Mouse (Mus musculus): ENCODE results near the gene Abcc6. TPM values are rescaled to one million over a fixed set of nuclear protein-coding genes. Genes with fewer than 3 reads are reported as not detected.

Abcc6 gene
- polyA plus RNA-seq (2015; fragmentation: Nextera tagmentation; extraction: Ambion mirVana) = 0.02 and 0.05 TPM in 2 replicates

DNA sequence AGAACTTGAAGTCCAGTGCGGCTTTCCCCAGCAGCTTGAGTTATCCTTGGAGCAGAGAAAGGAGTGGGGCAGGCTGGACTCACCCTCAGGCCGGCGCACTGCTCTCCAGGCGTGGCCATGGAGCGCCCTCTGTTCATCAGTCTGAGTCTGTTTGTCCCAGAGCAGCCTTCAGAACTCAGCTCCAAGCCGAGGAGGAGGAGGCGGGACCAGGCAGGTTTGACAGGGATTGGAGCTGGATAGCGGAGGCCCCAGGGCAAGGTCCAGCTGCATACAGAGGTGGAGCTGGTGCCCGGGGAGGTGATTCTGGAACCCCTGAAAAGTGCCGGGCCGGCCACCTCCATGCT, at the start of gene Abcc6:
Gene Abcc6 (minus strand): TSS at position 158 of the 344 bp plus-strand sequence.

DNA sequence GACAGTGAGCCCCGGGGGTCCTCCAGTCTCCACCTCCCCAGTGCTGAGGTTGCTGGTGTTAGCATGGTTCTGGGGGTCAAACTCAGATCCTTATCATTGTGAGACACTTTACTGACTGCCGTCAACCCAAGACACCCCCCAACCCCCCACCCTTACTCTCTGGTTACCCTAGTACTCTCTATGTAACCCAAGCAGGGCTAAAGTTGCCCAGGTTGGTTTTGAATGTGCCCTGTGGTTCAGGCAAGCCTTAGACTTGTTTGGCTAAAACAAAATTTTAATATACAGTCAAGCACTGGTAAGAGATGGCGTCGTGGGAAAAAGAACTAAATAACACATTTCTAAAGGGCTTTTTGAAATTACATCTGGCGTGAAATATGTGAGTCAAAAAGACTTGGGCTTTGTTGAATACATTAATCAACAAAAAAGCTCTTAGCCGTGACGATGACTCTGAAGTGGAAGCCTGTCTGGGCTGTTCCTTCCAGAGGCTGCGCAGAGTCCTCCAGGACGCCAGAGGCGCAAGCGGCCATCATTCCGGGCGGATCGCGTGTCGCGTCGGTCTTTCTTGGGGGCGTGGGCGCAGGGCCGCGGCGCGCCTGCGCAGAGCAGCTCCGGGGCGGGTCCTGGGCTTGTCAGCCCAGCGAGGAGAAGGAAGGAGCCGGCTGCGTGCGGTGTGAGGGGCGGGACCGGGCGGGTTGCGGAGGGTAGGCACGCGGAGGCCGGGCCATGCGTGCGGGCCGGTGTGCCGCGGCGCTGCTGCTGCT, 3.2 kb upstream of the Abcc6 start, which contains the start of gene Nomo1:
Gene Nomo1 (plus strand): TSS at position 590 of the 761 bp plus-strand sequence.

DNA sequence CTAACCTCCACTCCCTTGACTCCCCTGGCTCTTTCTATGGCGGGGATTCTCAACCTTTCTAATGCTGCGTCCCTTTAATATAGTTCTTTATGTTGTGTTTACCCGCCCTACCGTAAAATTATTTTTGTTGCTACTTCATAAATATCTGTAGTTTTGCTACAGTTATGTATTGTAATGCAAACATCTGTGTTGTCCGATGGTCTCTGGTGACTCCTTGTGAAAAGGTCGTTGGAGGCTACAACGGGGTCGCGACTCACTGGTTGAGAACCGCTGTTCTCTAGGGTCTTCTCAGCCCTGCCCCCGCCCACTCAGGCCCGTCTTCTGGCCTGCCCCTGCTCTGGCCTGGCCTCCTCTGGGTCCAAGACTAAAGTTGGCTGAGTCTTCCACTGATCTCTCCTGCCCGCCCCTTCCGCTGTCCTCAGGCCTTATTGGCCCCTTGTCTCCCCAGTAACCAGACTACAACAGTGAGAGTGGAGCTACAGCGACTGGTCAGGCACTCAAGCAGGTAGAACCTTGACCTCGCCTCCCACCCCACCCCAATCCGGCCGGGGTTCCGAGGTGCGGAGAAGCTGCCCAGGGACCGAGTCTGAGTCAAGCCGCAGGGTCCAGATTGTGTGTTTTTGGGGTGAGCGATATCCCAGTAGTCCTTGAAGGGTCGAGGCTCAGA, 106.2 kb downstream of the Abcc6 start, which contains the start of gene Ccdc114:
Gene Ccdc114 (plus strand): TSS at position 311 of the 667 bp plus-strand sequence.

DNA sequence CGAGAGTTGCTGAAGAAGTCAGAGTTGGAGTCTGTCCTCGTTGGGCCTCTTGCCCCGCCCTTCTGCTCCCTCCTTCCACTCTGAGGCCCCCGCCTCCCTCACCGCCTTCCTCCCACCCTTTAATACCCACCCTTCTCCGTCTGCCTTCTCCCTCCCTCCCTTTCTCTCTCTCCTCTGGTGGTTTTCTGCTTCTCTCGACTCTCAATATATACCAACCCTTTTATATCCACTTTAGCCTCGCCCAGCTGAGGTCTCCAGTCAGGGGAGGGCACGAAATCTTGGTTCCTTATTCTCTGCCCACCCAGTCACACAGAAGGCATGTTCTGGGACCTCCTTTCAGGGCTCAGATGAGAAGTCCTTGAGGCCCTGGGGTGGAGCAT, 108.9 kb downstream of the Abcc6 start, which contains the start of gene Emp3:
Gene Emp3 (minus strand): TSS at position 163 of the 380 bp plus-strand sequence.

Other genes starting within 250 kb of the Abcc6 start
- 0.24 TPM in 1 of 2 replicates, not detected in the other for gene Lmtk3, start 246.6 kb downstream of the Abcc6 start, polyA plus RNA-seq (2015; fragmentation: Nextera tagmentation; extraction: Ambion mirVana)
- gene Sult2b1, start 245.6 kb downstream of the Abcc6 start, polyA plus RNA-seq (2015; fragmentation: Nextera tagmentation; extraction: Ambion mirVana) = 0.42 and 0.79 TPM in 2 replicates
- gene Cyth2, start 215.7 kb downstream of the Abcc6 start, polyA plus RNA-seq (2015; fragmentation: Nextera tagmentation; extraction: Ambion mirVana) = 36.4 and 37.5 TPM in 2 replicates
- gene Kcnj14, start 205.5 kb downstream of the Abcc6 start, polyA plus RNA-seq (2015; fragmentation: Nextera tagmentation; extraction: Ambion mirVana) = 0.18 and 0.21 TPM in 2 replicates
- 30.0 and 31.3 TPM in 2 replicates for gene Grwd1, start 199.4 kb downstream of the Abcc6 start, polyA plus RNA-seq (2015; fragmentation: Nextera tagmentation; extraction: Ambion mirVana)
- 24.3 and 27.4 TPM in 2 replicates for gene Kdelr1, start 157.5 kb downstream of the Abcc6 start, polyA plus RNA-seq (2015; fragmentation: Nextera tagmentation; extraction: Ambion mirVana)
- gene Grin2d, start 151.9 kb downstream of the Abcc6 start, polyA plus RNA-seq (2015; fragmentation: Nextera tagmentation; extraction: Ambion mirVana) = 0.19 and 0.33 TPM in 2 replicates
- 1.4 and 1.5 TPM in 2 replicates for gene Syngr4, start 133.6 kb downstream of the Abcc6 start, polyA plus RNA-seq (2015; fragmentation: Nextera tagmentation; extraction: Ambion mirVana)
- 3.2 and 4.1 TPM in 2 replicates for gene Tmem143, start 133.4 kb downstream of the Abcc6 start, polyA plus RNA-seq (2015; fragmentation: Nextera tagmentation; extraction: Ambion mirVana)
- 170 and 224 TPM in 2 replicates for gene Emp3, start 108.9 kb downstream of the Abcc6 start, polyA plus RNA-seq (2015; fragmentation: Nextera tagmentation; extraction: Ambion mirVana)
- 2.6 and 4.1 TPM in 2 replicates for gene Ccdc114, start 106.2 kb downstream of the Abcc6 start, polyA plus RNA-seq (2015; fragmentation: Nextera tagmentation; extraction: Ambion mirVana)
- gene Nomo1, start 3.4 kb upstream of the Abcc6 start, polyA plus RNA-seq (2015; fragmentation: Nextera tagmentation; extraction: Ambion mirVana) = 18.8 and 21.1 TPM in 2 replicates
- gene Kcnj11, start 70.5 kb upstream of the Abcc6 start, polyA plus RNA-seq (2015; fragmentation: Nextera tagmentation; extraction: Ambion mirVana) = not detected in 2 replicates
- gene Abcc8, start 149.7 kb upstream of the Abcc6 start, polyA plus RNA-seq (2015; fragmentation: Nextera tagmentation; extraction: Ambion mirVana) = 0.14 and 0.15 TPM in 2 replicates
- gene Ush1c, start 208.2 kb upstream of the Abcc6 start, polyA plus RNA-seq (2015; fragmentation: Nextera tagmentation; extraction: Ambion mirVana) = 0.16 TPM in 1 of 2 replicates, not detected in the other
- not detected in 2 replicates for gene Otog, start 210.7 kb upstream of the Abcc6 start, polyA plus RNA-seq (2015; fragmentation: Nextera tagmentation; extraction: Ambion mirVana)